In genomic region chr7:142471884-142472570, GRCm38 (mm10) we compare ENCODE assay signal across 10 mouse cellular contexts. TPM values are rescaled to one million over a fixed set of nuclear protein-coding genes. Genes with fewer than 3 reads are reported as not detected.
DNase-seq lines count a peak whose midpoint lies in the region; ATAC-seq lines count a peak whose summit lies in the region.
"Had no signal": no experiment of that assay in that cellular context is flagged by ENCODE, and none has a peak within 500 bp of the region (broad histone marks: within the 10 kb centered on the region; RNA-seq: fewer than 3 reads in every experiment).

No protein-coding gene starts in this region.

- peak overlapping the region; percentile 33 for H3K4me3 ChIP-seq in kidney, embryonic 14.5 days (ENCODE audit: low read length)
- peak overlapping the region; percentile 11 for H3K4me3 ChIP-seq in heart, embryonic 12.5 days
- H3K4me3 ChIP-seq: erythroblast, embryonic 14.5 days had no signal

- intact Hi-C loops in left cerebral cortex, postnatal 25 days (cut with DNase I), result no loop called here

- WGBS in kidney, embryonic 14.5 days, result 13% methylated on average over 15 of the region's 15 CpGs
- 35% methylated on average over 15 of the region's 15 CpGs for WGBS in heart, embryonic 12.5 days

- H3K27ac ChIP-seq in kidney, embryonic 14.5 days (ENCODE audit: low read depth, low read length), result peak overlapping the region; percentile 95
- peak overlapping the region; percentile 77 for H3K27ac ChIP-seq in heart, embryonic 12.5 days (ENCODE audit: poor library complexity, severe bottlenecking)

- ATAC-seq in kidney, embryonic 14.5 days (ENCODE audit: low FRiP score, low TSS enrichment), result peak; percentile 4
- peak; percentile 67 for ATAC-seq in common myeloid progenitor, adult 5-6 weeks (replicated peaks; ENCODE audit: low read depth, poor library complexity, severe bottlenecking)
- ATAC-seq in heart, embryonic 12.5 days (ENCODE audit: insufficient number of reproducible peaks, low FRiP score), result peak; percentile 23; the same call in 1 of the 2 replicates
- ATAC-seq in megakaryocyte progenitor cell, adult 5-6 weeks (replicated peaks; ENCODE audit: poor library complexity), result peak; percentile 40; the same call in 1 of the 2 replicates
- no peak for ATAC-seq in cerebellum, adult (ENCODE audit: insufficient number of reproducible peaks, low FRiP score, low TSS enrichment)

- no peak for DNase-seq in kidney, postnatal 36 days
- DNase-seq in cerebellum, adult 11 months, result no peak
- DNase-seq in left cerebral cortex, postnatal 25 days (ENCODE audit: low spot score in 2 of 2), result no peak

- peak overlapping the region; percentile 56 for H3K4me2 ChIP-seq in kidney, embryonic 14.5 days (replicated peaks; ENCODE audit: low read depth, low read length)
- H3K4me2 ChIP-seq in heart, embryonic 12.5 days, result peak overlapping the region; percentile 47

- no peaks in the 10 kb centered on the region for H3K27me3 ChIP-seq in kidney, embryonic 14.5 days (ENCODE audit: control insufficient read depth, insufficient read depth, low read length)
- H3K27me3 ChIP-seq in heart, embryonic 12.5 days (replicated peaks), result no peaks in the 10 kb centered on the region

- H3K36me3 ChIP-seq in kidney, embryonic 14.5 days (ENCODE audit: control insufficient read depth, insufficient read depth, low read length), result no peaks in the 10 kb centered on the region; the same call in 1 of the 2 replicates
- no peaks in the 10 kb centered on the region for H3K36me3 ChIP-seq in heart, embryonic 12.5 days

- H3K4me1 ChIP-seq in kidney, embryonic 14.5 days (ENCODE audit: control insufficient read depth, insufficient read depth, low read length), result peaks cover 66% of the 10 kb centered on the region
- peaks cover 63% of the 10 kb centered on the region for H3K4me1 ChIP-seq in heart, embryonic 12.5 days (replicated peaks)

- H3K9ac ChIP-seq in kidney, embryonic 14.5 days (ENCODE audit: low read depth, low read length), result peak overlapping the region; percentile 72
- H3K9ac ChIP-seq in heart, embryonic 12.5 days, result peak overlapping the region; percentile 50

- H3K9me3 ChIP-seq in kidney, embryonic 14.5 days (ENCODE audit: control insufficient read depth, low read length), result no peaks in the 10 kb centered on the region
- no peaks in the 10 kb centered on the region for H3K9me3 ChIP-seq in heart, embryonic 12.5 days (replicated peaks)

RNA-seq across cellular contexts. Expression of gene Lsp1, which starts 11.4 kb away (rescaled TPM):
- polyA plus RNA-seq in kidney, embryonic 14.5 days (2014; fragmentation: Nextera tagmentation; extraction: Ambion mirVana), result 92.8 and 124 TPM in 2 replicates
- total RNA-seq in common myeloid progenitor, adult 5-6 weeks (2017), result 96.5 and 108 TPM in 2 replicates
- polyA plus RNA-seq in heart, embryonic 12.5 days (2016; fragmentation: Nextera tagmentation; extraction: Ambion mirVana), result 33.4 and 38.4 TPM in 2 replicates
- 45.9 and 75.5 TPM in 2 replicates for total RNA-seq in megakaryocyte progenitor cell, adult 5-6 weeks (2015)
- 65.5 and 67.5 TPM in 2 replicates for total RNA-seq in megakaryocyte progenitor cell, adult 5-6 weeks (2017)
- 1 to 10 TPM; 5.2 to 5.4 TPM for total RNA-seq in left cerebral cortex, postnatal 25 days (2021)
- total RNA-seq: MEL had no signal

RNA-seq across cellular contexts. Expression of gene Tnnt3, which starts 26.6 kb away (rescaled TPM):
- 3.2 and 3.5 TPM in 2 replicates for polyA plus RNA-seq in kidney, embryonic 14.5 days (2014; fragmentation: Nextera tagmentation; extraction: Ambion mirVana)
- total RNA-seq in common myeloid progenitor, adult 5-6 weeks (2017), result 1.2 TPM in 1 of 2 replicates, not detected in the other
- 6.4 and 9.3 TPM in 2 replicates for polyA plus RNA-seq in heart, embryonic 12.5 days (2016; fragmentation: Nextera tagmentation; extraction: Ambion mirVana)
- total RNA-seq in megakaryocyte progenitor cell, adult 5-6 weeks (2015), result 0.20 TPM in 1 of 2 replicates, not detected in the other
- not detected in 2 replicates for total RNA-seq in megakaryocyte progenitor cell, adult 5-6 weeks (2017)
- total RNA-seq in left cerebral cortex, postnatal 25 days (2021), result not detected
- total RNA-seq: MEL had no signal
- polyA plus RNA-seq: erythroblast, embryonic 14.5 days had no signal

RNA-seq across cellular contexts. Expression of gene Tnni2, which starts 30.4 kb away (rescaled TPM):
- 3.1 and 3.7 TPM in 2 replicates for polyA plus RNA-seq in kidney, embryonic 14.5 days (2014; fragmentation: Nextera tagmentation; extraction: Ambion mirVana)
- total RNA-seq in common myeloid progenitor, adult 5-6 weeks (2017), result 1.8 and 3.7 TPM in 2 replicates
- 50.6 and 53.5 TPM in 2 replicates for polyA plus RNA-seq in heart, embryonic 12.5 days (2016; fragmentation: Nextera tagmentation; extraction: Ambion mirVana)
- 6.0 and 8.0 TPM in 2 replicates for total RNA-seq in megakaryocyte progenitor cell, adult 5-6 weeks (2015)
- 2.4 and 7.7 TPM in 2 replicates for total RNA-seq in megakaryocyte progenitor cell, adult 5-6 weeks (2017)
- not detected for total RNA-seq in left cerebral cortex, postnatal 25 days (2021)
- total RNA-seq: MEL had no signal
- polyA plus RNA-seq: erythroblast, embryonic 14.5 days had no signal

RNA-seq across cellular contexts. Expression of gene Syt8, which starts 37.4 kb away (rescaled TPM):
- polyA plus RNA-seq in kidney, embryonic 14.5 days (2014; fragmentation: Nextera tagmentation; extraction: Ambion mirVana), result not detected in 2 replicates
- total RNA-seq in common myeloid progenitor, adult 5-6 weeks (2017), result not detected in 2 replicates
- 0.28 and 0.57 TPM in 2 replicates for polyA plus RNA-seq in heart, embryonic 12.5 days (2016; fragmentation: Nextera tagmentation; extraction: Ambion mirVana)
- not detected in 2 replicates for total RNA-seq in megakaryocyte progenitor cell, adult 5-6 weeks (2015)
- not detected in 2 replicates for total RNA-seq in megakaryocyte progenitor cell, adult 5-6 weeks (2017)
- not detected for total RNA-seq in left cerebral cortex, postnatal 25 days (2021)
- total RNA-seq: MEL had no signal
- polyA plus RNA-seq: erythroblast, embryonic 14.5 days had no signal

Comparison
In these comparisons a context has a peak if more than half of its experiments do, and no peak if none do; other contexts are left out.
1. RNA of gene Lsp1, which starts 11.4 kb away (total RNA-seq): 96.5 to 108 TPM in common myeloid progenitor, adult 5-6 weeks and 45.9 to 75.5 TPM in megakaryocyte progenitor cell, adult 5-6 weeks; 5.2 to 5.4 TPM in left cerebral cortex, postnatal 25 days; every median in the first group is over 4 times any median in the second.